Mouse (Mus musculus) embryonic stem cell, embryonic (primary cell): ENCODE measurements around the gene Icos.

ENCODE experiments used
- CTCF ChIA-PET, 4 experiments: fragments of 300-600 bp in 2 of 4; fragments of 350-600 bp in 2 of 4; sonication (Branson Sonifier 250); formaldehyde crosslinking; loops; one replicate each; lab custom pipeline; 2022; ENCODE audit warnings: inconsistent platforms in 2 of 4; lab: Charles Lee
- POLR2A ChIA-PET, 4 experiments: fragments of 300-600 bp in 2 of 4; fragments of 350-600 bp in 2 of 4; sonication (Branson Sonifier 250); formaldehyde crosslinking; loops; one replicate each; lab custom pipeline; 2022; ENCODE audit warnings: antibody characterized with exemption in 4 of 4, inconsistent platforms in 1 of 4; lab: Charles Lee

The Icos gene

DNA sequence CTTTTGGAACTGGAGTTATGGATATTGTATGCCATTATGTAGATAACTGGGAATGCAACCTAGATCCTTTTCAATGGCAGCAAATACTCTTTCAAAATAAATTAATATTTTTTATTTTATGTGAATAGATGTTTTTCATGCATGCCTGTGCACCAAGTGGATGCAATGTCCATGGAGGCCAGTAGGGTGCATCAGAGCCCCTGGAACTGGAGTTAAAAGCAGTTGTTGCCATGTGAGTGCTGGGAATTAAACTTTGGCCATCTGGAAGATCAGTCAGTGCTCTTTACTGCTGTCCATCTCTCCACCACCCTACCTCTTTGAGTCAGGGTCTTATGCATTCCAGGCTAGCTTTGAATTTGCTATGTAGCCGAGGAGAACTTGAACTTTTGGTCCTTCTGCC is 19.4 kb upstream of the Icos start:
- POLR2A ChIA-PET, result interaction anchor here in 1 of 4 experiments (0.7 kb wide), 1 partner anchor 32 kb away, joined by 4 read pairs; no protein-coding TSS in a partner anchor
- CTCF ChIA-PET, result no interaction called here

DNA sequence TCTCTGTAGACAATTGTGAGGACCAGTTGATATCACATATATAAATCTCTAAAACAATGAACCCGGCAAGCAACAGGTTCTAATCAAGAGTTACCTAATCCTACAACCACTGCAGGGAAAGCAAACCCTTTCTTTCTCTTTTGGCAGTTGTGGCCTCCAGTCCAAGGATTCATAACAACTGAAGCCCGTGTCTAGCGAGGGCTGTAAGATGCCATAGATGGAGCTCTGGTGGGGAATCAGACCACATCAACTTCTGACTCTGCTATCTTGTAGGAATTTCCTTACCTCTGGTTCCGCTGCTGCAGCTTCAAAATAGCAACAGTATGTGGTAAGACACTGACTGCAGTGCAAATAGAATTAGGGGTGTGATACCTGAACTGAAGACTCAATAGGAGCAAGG is 18.5 kb upstream of the Icos start:
- POLR2A ChIA-PET, result no interaction called here

DNA sequence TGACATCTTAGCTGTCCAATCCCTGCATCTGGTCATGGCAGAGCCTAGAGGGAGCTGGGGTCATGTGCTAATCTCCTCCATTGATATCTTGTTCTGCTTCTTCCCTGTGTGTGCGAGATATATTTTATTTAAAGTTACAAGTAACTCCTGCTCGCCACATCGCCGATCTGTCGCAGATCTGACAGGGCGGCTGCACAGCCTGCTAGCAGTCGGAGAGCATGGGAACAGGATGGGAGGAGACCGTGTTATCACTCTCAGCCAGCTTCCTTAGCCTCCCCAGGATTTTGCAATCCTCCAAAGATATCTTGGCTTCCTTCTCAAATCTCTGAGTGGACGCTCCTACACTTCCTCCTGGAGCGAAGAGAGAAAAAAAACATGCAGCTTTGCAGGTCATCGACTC is 17.3 kb upstream of the Icos start:
- POLR2A ChIA-PET, result interaction anchor here in 2 of 4 experiments (0.6 to 0.9 kb wide), 4 partner anchors 263 to 660 kb away, joined by 3 read pairs; no protein-coding TSS in a partner anchor
- CTCF ChIA-PET, result interaction anchor here (0.5 to 1.4 kb wide), 27 partner anchors 9 to 1962 kb away, joined by 3 to 6 read pairs (median 3); no protein-coding TSS in a partner anchor

More for the DNA sequence above, 18.5 kb upstream of the Icos start:
- CTCF ChIA-PET, result no interaction called here

DNA sequence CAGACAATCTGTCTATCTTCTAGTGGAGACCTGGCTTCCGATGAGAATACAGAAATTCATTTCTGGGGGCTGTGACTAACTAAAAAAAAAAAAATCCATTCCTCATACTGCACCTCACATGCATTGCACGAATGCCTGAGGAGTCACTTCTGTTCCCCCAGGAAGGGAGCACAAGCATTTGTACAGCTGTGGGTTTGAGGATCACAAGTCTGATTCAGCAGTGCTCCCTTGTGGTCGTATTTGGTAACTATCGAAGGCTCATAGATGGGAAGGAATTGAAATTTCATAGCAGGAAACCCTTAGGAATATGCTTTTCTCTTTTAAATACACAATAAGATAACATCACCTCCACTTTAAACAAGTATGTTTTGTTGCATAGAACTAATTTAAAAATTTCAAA is 16.6 kb upstream of the Icos start:
- POLR2A ChIA-PET, result interaction anchor here in 2 of 4 experiments (0.7 to 0.9 kb wide), 2 partner anchors 431 to 661 kb away, joined by 3 read pairs; no protein-coding TSS in a partner anchor
- CTCF ChIA-PET, result interaction anchor here (0.5 to 1.4 kb wide), 29 partner anchors 9 to 1961 kb away, joined by 3 to 6 read pairs (median 3); no protein-coding TSS in a partner anchor

DNA sequence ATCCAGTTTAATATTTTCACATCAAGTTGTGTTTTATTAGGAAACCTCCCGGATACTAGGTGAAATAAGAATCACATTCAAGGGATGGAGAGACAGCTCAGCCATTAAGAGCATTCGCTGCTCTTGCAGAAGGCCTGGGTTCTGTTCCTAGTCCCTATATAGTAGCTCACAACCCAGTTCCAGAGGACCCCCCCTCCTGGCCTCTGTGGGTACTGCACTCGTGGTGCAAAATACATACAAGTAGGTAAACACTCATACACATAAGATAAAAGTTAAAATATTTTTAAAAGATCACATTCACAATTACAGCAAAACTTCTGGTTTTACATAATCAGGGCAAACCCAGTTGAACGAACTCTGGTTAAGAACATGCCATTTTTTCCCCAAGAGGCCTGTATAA is 15.6 kb upstream of the Icos start:
- POLR2A ChIA-PET, result no interaction called here
- CTCF ChIA-PET, result interaction anchor here in 1 of 4 experiments (0.5 to 0.6 kb wide), 2 partner anchors 78 to 621 kb away, joined by 3 read pairs; no protein-coding TSS in a partner anchor

DNA sequence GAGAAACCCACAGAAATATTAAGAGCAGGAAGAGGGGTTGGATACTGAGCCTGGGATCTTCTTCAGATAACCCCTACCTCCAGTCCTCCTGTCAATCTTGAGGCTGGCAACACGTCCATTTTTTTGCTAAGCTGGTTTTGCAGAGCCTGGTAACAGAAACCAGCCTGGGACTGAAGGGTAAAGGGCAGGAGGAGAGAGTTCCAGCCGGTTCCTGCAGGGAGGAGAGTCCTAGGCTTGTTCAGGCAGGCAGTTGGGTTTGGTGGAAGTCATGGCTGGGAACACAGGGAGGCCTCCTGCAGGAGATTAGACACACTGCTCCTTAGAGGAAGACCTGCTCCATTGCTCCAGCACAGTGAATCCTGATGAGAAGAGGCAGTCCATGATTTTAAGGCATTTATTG is 10.2 kb upstream of the Icos start:
- CTCF ChIA-PET, result interaction anchor here in 1 of 4 experiments (0.6 kb wide), 1 partner anchor 312 kb away, joined by 4 read pairs; no protein-coding TSS in a partner anchor
- POLR2A ChIA-PET, result interaction anchor here in 1 of 4 experiments (0.6 kb wide), 1 partner anchor 937 kb away, joined by 4 read pairs; no protein-coding TSS in a partner anchor

DNA sequence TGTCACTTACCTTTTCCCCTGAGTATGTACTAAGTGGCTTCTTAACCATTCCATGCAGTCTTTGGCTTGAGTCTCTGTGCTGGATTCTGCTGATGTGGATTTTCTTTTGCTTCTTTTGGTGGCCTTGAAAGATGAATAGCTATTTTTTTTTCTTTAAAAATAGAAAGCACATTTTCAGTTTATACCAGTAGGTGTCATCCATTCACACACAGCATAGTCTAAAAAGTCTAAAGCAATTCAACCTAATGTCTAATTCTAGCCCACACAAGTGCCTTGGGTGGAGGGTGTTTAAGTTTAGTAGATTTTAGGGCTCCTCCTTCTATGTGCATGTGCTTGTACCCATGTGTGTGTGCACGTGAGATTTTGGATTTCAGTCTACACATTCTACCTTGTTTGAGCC is 6.9 kb upstream of the Icos start:
- POLR2A ChIA-PET, result no interaction called here
- CTCF ChIA-PET, result interaction anchor here in 1 of 4 experiments (0.6 kb wide), 1 partner anchor 727 kb away, joined by 3 read pairs; no protein-coding TSS in a partner anchor

DNA sequence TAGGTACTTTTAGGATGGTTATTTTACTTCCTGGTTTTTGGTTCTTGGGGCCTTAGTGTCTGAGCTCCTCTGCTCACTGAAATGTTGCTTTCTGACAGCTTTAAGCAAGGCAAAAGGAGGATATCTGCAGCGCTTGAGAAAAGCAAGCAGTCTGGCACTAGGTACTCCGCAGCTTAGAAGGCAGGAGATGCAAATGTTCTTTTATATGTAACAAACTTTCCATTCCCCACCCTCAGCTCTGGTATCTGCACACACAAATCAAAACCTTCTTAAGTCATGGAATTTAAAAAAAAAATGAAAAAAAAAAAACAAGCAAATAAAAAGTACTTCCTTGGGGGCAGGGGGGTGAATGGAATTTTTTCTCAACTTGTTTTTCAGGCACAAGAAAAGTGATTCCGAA is 3.5 kb upstream of the Icos start:
- ChIA-PET POLR2A (interaction anchor here in 1 of 4 experiments (0.6 kb wide), 1 partner anchor 253 kb away, joined by 3 read pairs; no protein-coding TSS in a partner anchor), CTCF (no interaction called here)

DNA sequence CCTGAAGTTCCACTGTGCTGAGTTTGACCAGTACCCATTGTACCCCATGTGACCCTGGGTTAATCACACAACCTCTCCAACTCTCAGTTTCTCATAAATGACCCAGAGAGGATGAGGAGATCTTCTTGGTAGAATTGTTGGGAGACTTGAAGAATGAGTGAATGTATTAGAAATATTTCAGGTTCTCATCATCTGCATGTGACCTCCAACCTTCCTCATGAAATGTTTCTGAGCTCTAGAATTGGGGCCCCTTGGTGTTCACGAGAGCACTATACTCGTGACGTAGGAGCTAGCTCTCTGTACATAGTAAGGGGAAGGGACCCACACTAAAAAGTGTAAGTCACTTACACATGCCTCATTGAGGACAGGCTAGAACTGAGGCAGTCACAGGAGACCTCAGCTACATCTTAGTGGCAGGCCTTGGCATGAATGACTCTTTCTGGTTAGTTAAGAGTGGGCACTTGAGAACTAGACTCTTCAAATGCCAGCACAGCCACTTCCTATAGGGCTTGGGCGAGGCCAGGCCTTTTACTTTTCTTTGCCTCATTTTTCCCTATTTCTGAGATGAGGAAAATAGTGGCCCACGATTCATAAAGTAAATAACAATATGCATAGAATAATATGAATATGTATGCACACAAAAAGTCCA is 2.0 kb upstream of the Icos start:
- ChIA-PET POLR2A (no interaction called here), CTCF (no interaction called here)

DNA sequence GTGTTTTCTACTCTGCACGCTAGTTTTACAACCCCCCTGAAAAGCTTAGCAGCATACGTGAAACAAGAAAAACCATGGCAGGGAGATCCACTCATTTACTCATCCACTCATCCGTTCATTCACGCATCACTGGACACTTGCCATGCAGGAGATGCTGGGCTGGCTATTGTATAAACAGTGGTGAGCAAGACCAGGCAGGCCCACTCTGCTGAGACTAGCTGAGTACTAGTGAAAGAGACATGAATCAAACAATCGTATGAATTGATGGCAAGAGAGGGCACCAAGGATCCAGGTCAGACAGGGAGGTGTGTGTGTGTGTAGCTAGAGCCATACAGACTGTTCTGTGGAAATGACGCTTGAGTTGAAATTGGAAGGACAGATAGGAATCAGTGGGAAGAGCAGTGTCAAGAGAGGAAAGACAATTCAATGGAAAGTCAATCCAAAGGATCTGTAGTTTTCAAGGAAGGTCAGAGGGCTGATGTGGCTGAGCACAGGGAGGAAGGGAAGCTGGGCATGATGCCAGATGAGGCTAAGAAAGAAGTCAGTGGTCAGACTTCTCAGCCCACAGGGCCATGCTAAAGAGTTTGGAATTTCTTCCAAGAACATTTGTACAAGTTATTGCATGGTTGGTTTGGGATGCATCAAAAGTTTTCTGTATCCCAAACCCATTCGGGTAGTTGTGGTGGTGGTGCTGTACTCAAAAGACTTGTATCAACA is 1.6 kb downstream of the Icos start:
- ChIA-PET POLR2A (no interaction called here), CTCF (no interaction called here)

DNA sequence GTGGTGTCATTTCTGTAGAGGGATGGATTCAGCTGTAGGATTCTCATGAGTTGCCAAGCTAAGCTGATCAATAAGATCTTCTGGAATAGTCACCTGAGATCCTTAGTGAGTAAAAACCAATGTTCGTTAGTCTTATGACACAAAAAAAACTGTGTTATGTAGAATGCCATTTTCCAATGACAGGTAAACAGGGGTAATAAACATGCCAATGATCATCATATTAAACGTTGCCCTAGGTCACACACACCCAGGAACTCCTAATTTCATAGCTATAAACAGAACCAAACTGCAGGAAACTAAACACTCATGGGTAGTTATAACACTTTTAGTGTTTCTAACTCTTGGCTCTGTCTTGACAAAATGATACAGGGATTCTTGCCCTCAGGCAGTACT is 2.1 kb downstream of the Icos start:
- ChIA-PET CTCF (no interaction called here), POLR2A (no interaction called here)

DNA sequence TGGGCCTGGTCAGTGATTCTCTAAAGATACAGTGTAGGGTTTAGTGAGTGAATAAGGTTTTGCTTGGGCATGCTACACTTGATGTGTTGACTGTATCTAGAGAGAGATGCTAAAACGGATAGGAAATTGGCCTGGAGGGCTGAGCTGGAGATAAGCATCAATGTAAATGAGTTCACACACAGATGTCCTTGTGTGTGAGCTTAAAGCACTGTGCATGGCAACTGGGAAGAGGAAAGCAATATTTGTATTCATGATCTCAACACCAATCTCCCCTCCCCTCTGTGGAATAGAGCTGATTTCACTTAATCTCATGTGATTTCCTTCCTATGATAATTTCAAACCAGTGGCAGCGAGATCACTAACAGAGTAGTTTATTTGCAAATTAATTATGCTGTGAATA is 7.3 kb downstream of the Icos start:
- ChIA-PET POLR2A (no interaction called here), CTCF (interaction anchor here in 3 of 4 experiments (0.6 to 1.4 kb wide), 3 partner anchors 24 to 60 kb away, joined by 3 to 6 read pairs (median 4); no protein-coding TSS in a partner anchor)

DNA sequence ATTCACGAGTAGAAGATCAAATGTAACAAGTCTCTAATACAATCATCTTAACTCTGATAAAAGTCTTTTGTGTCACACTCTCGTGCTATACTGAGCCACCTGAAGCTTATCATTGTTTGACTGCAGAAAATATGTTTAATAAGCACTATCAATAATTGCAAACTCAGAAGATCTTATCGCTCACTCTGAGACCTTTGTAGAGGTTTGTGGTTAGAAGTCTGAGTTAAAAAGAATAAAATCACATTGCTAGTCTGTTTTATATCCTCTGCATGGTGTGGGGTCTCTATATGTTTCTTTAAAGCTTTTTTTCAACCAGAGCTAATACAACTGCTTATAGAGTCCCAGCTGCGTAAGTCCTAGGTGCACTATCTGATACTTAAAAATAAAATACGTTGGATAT is 8.4 kb downstream of the Icos start:
- ChIA-PET CTCF (no interaction called here), POLR2A (interaction anchor here in 1 of 4 experiments (0.7 kb wide), 1 partner anchor 82 kb away, joined by 4 read pairs; no protein-coding TSS in a partner anchor)

DNA sequence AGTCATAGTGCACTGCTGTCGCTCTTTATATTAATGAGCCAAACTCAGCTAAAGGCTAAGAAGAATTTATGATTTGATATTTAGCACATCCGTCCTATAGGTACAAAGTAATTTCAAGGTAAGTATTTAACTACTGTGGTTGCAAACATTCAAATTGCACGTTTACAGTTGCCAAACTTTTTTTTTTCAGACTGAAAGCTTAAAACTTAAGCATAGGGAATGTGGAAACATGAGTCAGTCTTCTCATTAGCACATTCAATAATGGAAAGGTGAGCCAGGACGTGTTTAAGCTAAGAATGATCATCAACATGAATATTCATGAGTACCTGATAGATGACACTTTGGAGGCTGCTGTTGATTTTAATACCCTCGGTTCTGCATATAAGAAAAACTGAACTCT is 11.4 kb downstream of the Icos start:
- CTCF ChIA-PET, result no interaction called here
- POLR2A ChIA-PET, result no interaction called here

DNA sequence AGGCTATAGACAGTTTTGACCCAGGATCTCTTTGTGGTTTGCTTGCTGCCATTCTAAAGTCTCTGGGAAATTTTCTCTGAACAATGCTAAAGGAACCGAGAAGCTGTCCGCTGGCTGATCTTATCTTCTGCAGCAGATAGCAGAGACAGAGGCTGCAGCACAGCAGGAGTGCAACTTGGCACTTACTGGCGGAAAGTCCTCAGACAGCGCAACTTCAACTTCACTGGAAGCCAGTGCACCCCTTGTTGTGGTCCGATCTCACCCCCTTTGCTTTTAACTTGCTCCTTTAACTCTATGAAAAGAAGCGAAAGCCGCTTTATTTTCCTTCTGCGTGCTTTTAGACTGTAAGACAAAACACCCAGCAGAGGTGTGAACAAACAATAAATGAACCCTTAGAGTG is 12.6 kb downstream of the Icos start:
- ChIA-PET CTCF (no interaction called here), POLR2A (no interaction called here)

DNA sequence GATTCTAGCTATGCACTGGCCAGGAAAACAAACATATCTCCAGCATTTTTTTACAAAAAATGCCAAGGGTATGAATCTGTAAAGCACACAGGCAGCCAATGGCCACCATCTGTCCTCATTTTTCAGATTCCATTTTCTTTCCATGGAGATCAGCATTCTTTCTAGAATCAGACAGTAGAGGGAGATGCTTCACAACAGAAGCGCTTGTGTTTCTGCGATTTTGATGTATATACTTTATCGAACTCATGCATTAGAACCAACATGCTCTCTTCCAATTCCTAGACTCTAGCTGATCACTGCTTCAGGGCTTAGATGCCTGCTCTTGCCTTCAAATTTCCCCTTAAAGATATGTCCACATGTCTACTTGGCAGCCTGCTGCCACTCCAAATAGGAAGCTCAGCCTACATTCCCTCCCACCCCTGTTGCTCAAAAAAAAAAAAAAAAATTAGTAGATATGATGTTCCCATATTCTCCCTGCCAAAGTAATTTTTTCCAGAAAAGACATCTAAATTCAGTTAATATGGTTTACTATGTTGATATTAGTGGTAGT is 20.4 kb downstream of the Icos start:
- CTCF ChIA-PET, result interaction anchor here in 2 of 4 experiments (0.7 kb wide), 2 partner anchors 528 to 1344 kb away, joined by 3 to 4 read pairs; no protein-coding TSS in a partner anchor
- POLR2A ChIA-PET, result no interaction called here

DNA sequence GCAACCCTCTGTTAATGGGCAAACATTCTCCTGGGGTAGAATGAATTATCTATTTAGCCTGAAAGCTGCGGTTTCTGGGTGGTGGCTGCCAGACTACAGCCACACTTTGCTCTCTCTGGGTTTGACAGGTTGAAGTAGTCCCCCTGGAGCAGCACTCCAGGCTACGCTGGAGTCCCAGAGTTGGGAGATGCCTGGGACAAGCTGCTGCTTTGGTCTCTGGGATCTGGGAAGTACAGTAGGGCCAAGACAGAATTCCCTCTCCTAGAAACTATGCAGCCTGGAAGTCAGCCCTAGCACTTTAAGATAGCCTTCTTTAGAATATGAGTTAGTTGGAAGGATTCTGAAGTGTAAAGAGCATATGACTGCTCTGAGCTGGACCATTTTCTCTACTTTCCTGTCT is 21.0 kb downstream of the Icos start:
- POLR2A ChIA-PET, result no interaction called here
- CTCF ChIA-PET, result interaction anchor here in 1 of 4 experiments (0.7 kb wide), 1 partner anchor 1344 kb away, joined by 4 read pairs; no protein-coding TSS in a partner anchor

DNA sequence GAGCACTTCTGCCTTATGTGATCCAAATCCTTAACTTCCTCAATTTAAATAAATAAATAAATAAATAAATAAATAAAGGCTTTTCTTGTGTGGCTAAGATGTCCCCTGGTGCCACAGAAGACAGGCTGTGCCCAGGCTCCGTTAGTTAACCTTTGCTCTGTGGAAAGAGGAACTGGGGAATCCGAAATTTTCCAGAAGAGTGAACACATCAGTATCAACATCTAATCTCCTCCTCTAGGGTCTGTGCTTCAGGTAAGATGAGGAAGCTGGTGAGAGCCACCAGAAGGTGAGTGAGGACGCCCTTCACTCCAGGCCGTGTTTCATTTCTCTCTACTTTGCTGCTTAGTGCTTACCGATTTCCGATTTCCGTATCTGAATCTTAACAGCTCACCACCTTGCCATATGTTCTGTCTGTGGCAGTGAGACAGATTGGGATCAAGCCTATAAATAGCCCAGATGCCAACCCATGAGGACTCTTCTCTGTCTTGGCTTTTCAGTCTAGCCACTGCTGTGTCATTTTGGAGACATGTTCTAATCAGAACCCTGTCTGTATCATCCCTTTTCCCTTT is 24.1 kb downstream of the Icos start:
- ChIA-PET POLR2A (no interaction called here), CTCF (no interaction called here)

DNA sequence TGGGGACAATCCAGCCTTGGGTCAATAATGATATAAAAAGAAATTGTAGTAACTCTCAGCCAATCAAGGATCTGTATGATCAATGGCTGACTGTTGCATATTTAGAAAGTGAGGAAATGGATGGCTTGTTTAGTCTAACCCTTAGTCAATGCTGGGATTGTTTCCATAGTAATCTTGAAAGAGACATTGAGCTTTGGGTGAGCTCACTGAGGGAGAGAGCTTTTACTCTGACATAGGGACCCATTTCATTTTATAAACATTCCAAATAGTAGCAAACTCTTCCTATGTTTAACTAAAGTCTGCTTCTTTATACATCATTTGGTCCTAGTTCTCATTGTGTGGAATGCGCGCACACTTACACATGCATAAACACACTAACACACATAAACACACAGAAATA is 28.5 kb downstream of the Icos start:
- ChIA-PET CTCF (no interaction called here), POLR2A (no interaction called here)
